Mouse (Mus musculus) urinary bladder, postnatal 36 days (tissue): ENCODE measurements around the gene Gbp9.
"Not testable (repeated sequence)": the region's sequence is repeated elsewhere in the genome, so short reads cannot be mapped to it uniquely, and the experiment has no call there.

Experiments
- DNase-seq, 2 experiments: peaks; one replicate each; pipeline ENCODE4 v3.0.0; 2022; ENCODE audit warnings: low spot score in 2 of 2, mixed read lengths in 1 of 2

Gbp9 gene

DNA sequence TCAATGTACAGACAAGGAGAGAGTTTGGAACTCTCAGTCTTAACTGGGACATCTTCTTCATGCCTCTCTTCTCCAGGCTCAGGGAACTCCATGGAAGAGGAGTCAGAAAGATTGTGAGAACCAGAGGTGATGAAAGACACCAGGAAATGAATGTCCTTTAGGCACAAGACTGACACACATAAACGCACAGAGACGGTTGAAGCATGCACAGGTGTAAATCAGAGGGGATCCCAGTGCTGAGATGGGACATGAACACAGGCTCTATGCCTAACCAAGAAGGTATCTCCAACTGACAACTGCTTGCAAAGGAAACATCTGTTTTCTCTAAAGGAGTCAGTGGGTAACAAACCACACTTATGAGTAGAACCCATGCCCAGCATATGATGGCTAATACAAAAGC, 79.1 kb downstream of the Gbp9 start:
- no peak for DNase-seq

DNA sequence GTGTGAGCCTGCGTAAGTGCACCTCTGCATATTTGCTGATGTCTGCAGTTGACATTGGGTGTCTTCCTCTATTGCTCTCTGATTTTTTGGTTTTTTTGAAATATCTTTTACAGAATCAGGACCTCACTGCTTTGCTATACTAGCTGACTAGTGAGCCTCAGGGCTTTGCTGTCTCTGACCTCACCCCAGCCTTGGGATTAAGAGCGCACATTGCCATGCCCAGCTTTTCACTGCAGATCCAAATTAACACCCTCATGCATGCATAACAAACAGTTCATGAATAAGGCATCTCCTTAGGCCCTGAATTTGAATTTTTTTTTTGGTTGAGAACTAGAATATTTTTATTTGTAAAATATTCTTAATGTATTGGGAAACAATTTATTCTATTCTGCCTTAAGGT, 84.1 kb downstream of the Gbp9 start:
- no peak for DNase-seq

DNA sequence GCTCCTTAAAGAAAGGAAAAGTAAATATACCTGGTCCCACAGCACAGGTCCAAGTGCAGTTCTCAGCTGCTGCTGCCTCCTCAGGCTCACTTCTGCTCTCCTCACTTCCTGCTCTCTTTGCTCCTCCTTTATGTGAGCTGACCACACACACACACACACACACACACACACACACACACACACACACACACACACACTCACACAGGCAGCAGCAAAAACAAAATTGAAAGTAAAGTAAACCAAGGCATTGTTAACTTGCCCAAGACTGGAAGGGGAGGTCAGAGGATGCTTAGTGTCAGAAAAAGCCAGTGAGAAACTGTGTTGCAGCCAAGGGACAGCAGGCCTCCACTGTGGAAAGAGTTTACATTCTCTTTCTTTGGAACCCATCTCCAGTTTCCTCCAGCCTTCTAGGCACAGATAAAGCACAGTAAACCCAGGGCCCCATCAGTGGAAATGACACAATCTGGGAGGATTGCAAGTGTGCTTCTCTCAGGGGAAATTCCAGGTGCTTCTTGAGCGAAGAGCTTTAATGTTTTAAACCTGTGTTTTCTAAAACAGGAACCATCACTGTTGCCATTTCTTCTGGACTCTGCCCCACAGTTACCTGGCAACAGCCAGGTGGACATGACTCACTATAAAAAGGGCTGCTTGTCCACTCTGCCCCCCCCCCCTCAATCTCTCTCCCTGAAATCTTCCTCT, 85.7 kb downstream of the Gbp9 start:
- not testable (repeated sequence) for DNase-seq

DNA sequence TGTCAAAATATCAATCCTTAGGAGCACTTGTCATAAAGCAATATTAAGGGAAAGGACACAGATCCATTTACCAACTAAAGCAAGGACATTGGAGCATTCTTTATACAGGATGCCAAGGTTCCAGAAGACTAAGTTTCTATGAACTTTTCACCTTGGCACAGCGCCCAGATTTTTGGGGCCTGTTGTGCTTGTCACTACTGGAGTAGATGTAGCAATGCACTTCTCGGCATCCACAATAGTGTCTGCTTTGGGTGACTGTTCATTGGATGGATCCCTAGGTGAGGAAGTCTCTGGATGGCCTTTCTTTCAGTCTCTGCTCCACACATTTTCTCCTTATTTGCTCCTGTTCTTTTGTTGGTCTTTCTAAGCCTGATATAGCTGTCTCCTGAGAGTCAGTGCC, 107.0 kb downstream of the Gbp9 start:
- DNase-seq, result no peak
